Mouse (Mus musculus): Measurements from ENCODE around the gene Dlk1. TPM values are rescaled to one million over a fixed set of nuclear protein-coding genes. Genes with fewer than 3 reads are reported as not detected.

The Dlk1 gene
- total and polyA plus RNA-seq, 2 experiments from 2014 or later, result 22.1 to 47.5 TPM

DNA sequence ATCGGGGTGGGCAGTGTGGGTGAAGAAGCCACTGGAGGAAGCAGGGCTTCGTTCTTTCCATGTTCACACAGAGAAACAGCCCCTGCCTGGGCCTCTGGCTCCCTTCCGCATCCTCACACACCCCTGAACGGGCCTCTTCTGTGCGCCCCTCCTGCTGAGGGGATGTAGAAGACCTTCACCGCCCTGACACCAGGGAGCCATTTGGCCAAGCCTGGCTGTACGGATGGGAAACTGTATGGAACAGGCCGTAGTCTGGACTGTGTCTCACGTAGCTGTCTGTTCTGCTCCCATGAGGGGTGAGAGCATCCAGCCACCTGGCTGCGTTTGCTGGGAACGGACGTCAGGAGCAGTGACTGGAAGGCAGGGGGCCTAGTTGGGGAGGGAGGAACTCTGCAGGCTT is 15.8 kb upstream of the Dlk1 start:
- Histone ChIP-seq H3K27me3 (ENCODE audit: insufficient read depth, low read length) (peaks cover 9% of the 10 kb centered on the region), H3K36me3 (ENCODE audit: insufficient read depth, low read length) (no peaks in the 10 kb centered on the region)
- ATAC-seq (ENCODE audit: low FRiP score), result no peak

DNA sequence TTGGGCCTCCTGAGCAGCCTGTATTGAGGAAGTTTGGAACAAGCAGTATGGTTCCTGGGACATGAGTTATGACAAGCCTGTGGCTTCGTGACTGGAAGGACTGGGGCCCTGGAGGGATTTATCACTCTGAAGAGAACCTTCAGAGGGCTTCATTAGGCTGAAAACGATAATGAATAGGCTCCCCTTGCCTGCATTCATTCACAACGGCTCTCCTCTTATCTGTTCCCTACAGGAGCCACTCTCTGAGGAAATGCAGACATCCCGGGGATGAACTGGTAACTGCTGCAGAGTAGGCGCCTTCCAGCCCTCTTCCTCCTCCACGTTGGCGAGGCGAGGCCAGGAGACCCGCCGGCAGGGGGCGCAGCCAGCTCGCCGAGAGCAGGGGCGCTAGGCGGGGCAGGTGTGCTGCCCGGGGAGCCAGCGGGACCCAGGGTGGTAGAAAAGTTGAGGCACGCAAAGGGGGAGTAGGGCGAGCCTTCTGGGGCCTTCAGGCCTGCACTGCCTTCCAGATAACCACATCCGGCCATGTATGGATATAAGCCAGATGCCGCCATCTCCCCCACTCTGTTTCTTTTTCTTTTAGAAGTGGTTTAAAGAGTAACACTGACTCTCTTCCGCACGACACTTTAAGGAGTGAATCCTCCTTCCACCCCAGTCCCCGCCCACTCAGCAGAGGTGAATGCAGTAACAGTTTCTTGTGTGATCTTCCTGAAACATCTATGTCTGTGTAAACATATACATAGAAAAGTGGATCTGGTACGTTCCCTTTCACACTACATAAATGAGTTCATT is 14.9 kb upstream of the Dlk1 start:
- no peak for ATAC-seq (ENCODE audit: low FRiP score)
- Histone ChIP-seq H3K9me3 (ENCODE audit: low read length) (no peaks in the 10 kb centered on the region), H3K27me3 (ENCODE audit: insufficient read depth, low read length) (peaks cover 14% of the 10 kb centered on the region), H3K9ac (replicated peaks; ENCODE audit: low read length, poor library complexity, severe bottlenecking) (no peak overlapping the region), H3K4me2 (ENCODE audit: low read depth, low read length, poor library complexity, severe bottlenecking) (peak overlapping the region; percentile 26; the same call in 1 of the 2 replicates), H3K36me3 (ENCODE audit: insufficient read depth, low read length) (no peaks in the 10 kb centered on the region), H3K27ac (ENCODE audit: low read depth, low read length) (no peak overlapping the region), H3K4me1 (ENCODE audit: insufficient read depth, low read length) (0 out of 2 replicates have a peak, but pooled peaks cover 4% of the 10 kb centered on the region), H3K4me3 (ENCODE audit: low read depth, low read length) (no peak overlapping the region)
- TF ChIP-seq CTCF (IDR thresholded peaks at IDR 0.05), result peak; percentile 81
- DNase-seq (ENCODE audit: low spot score), result no peak
- WGBS, result 12% methylated on average over 25 of the region's 25 CpGs

More for the DNA sequence above, 15.8 kb upstream of the Dlk1 start:
- no peaks in the 10 kb centered on the region for H3K9me3 ChIP-seq (ENCODE audit: low read length)
- H3K4me2 ChIP-seq (ENCODE audit: low read depth, low read length, poor library complexity, severe bottlenecking), result no peak overlapping the region
- 0 out of 2 replicates have a peak, but pooled peaks cover 4% of the 10 kb centered on the region for H3K4me1 ChIP-seq (ENCODE audit: insufficient read depth, low read length)
- DNase-seq (ENCODE audit: low spot score), result no peak
- H3K4me3 ChIP-seq (ENCODE audit: low read depth, low read length), result no peak overlapping the region
- H3K27ac ChIP-seq (ENCODE audit: low read depth, low read length), result no peak overlapping the region
- no peak overlapping the region for H3K9ac ChIP-seq (replicated peaks; ENCODE audit: low read length, poor library complexity, severe bottlenecking)
- 0 out of 2 replicates have a peak, but pooled peaks have one; percentile 5 for TF ChIP-seq CTCF (IDR thresholded peaks at IDR 0.05)
- 37% methylated on average over 12 of the region's 12 CpGs for WGBS

DNA sequence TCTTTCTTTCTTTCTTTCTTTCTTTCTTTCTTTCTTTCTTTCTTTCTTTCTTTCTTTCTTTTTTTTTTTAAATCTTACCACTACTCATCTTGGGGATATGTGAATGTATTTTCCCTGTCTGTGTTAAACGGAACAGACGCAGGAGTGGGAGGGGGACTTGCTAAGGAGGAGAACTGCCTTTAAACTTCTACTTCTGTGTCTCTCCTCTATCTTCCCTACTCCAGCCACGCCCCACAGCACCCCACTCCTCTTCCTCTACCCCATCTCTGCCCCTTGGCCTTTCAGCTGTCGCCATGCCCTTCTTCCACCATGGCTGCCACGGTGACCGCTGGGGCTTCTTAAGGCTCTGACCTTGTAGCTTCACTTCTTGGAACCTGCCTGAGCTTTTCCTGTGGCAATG is 14.2 kb upstream of the Dlk1 start:
- Histone ChIP-seq H3K9ac (replicated peaks; ENCODE audit: low read length, poor library complexity, severe bottlenecking) (no peak overlapping the region), H3K4me3 (ENCODE audit: low read depth, low read length) (no peak overlapping the region), H3K9me3 (ENCODE audit: low read length) (no peaks in the 10 kb centered on the region), H3K36me3 (ENCODE audit: insufficient read depth, low read length) (no peaks in the 10 kb centered on the region), H3K27me3 (ENCODE audit: insufficient read depth, low read length) (peaks cover 16% of the 10 kb centered on the region), H3K4me1 (ENCODE audit: insufficient read depth, low read length) (0 out of 2 replicates have a peak, but pooled peaks cover 4% of the 10 kb centered on the region), H3K27ac (ENCODE audit: low read depth, low read length) (no peak overlapping the region), H3K4me2 (ENCODE audit: low read depth, low read length, poor library complexity, severe bottlenecking) (no peak overlapping the region)
- ATAC-seq (ENCODE audit: low FRiP score) (no peak), DNase-seq (ENCODE audit: low spot score) (no peak)
- no peak for TF ChIP-seq CTCF (IDR thresholded peaks at IDR 0.05)
- 77% methylated on average over 6 of the region's 6 CpGs for WGBS

DNA sequence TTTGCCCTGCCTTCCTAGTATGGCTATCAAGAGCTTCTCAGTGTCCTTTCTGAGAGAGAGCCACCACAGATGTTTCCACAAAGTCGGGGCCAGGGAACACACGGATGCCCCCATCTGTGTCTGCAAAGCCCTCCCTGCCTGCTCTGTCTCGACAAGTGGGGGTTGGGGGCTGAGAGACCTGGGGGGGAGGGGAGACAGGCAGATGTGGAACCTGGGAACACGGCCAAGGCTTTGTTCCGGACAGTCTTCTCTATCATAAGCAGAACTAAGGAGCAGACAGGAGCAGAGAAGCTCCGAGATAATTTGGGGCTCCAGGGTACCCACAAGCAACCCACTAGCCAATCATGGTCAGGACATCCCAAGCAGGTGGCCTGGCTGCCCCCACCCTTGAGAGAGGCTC is 12.6 kb upstream of the Dlk1 start:
- Histone ChIP-seq H3K27me3 (ENCODE audit: insufficient read depth, low read length) (peaks cover 29% of the 10 kb centered on the region), H3K4me1 (ENCODE audit: insufficient read depth, low read length) (0 out of 2 replicates have a peak, but pooled peaks cover 4% of the 10 kb centered on the region), H3K9me3 (ENCODE audit: low read length) (no peaks in the 10 kb centered on the region), H3K27ac (ENCODE audit: low read depth, low read length) (no peak overlapping the region), H3K4me2 (ENCODE audit: low read depth, low read length, poor library complexity, severe bottlenecking) (no peak overlapping the region), H3K4me3 (ENCODE audit: low read depth, low read length) (no peak overlapping the region), H3K9ac (replicated peaks; ENCODE audit: low read length, poor library complexity, severe bottlenecking) (no peak overlapping the region), H3K36me3 (ENCODE audit: insufficient read depth, low read length) (no peaks in the 10 kb centered on the region)
- 64% methylated on average over 6 of the region's 6 CpGs for WGBS
- no peak for TF ChIP-seq CTCF (IDR thresholded peaks at IDR 0.05)
- DNase-seq (ENCODE audit: low spot score), result no peak
- ATAC-seq (ENCODE audit: low FRiP score), result no peak

DNA sequence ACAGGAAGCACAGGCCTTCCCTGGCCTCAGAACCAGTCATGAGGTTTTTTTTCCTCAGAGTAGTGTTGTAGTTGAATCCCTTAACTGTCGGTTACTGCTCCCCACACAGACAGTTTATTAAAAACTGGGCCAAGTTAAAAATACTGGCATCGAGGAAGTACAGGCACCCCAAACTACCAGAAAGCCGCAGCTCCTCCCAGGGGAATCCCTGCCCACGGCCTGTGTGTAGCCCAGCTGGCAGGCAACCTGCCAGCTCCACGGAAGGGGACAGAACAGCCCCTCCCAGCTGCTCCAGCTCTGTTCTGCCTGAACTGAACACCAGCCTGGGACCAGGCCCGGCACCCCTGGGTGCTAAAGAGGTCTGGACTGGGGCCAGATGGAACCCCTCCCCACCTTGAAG is 11.3 kb upstream of the Dlk1 start:
- ATAC-seq (ENCODE audit: low FRiP score) (no peak), DNase-seq (ENCODE audit: low spot score) (no peak)
- Histone ChIP-seq H3K27ac (ENCODE audit: low read depth, low read length) (no peak overlapping the region), H3K9ac (replicated peaks; ENCODE audit: low read length, poor library complexity, severe bottlenecking) (no peak overlapping the region), H3K27me3 (ENCODE audit: insufficient read depth, low read length) (peaks cover 25% of the 10 kb centered on the region), H3K4me2 (ENCODE audit: low read depth, low read length, poor library complexity, severe bottlenecking) (no peak overlapping the region), H3K36me3 (ENCODE audit: insufficient read depth, low read length) (no peaks in the 10 kb centered on the region), H3K4me3 (ENCODE audit: low read depth, low read length) (no peak overlapping the region), H3K9me3 (ENCODE audit: low read length) (no peaks in the 10 kb centered on the region), H3K4me1 (ENCODE audit: insufficient read depth, low read length) (peaks cover 4% of the 10 kb centered on the region; the same call in 1 of the 2 replicates)
- no peak for TF ChIP-seq CTCF (IDR thresholded peaks at IDR 0.05)
- WGBS, result 36% methylated on average over 6 of the region's 6 CpGs

DNA sequence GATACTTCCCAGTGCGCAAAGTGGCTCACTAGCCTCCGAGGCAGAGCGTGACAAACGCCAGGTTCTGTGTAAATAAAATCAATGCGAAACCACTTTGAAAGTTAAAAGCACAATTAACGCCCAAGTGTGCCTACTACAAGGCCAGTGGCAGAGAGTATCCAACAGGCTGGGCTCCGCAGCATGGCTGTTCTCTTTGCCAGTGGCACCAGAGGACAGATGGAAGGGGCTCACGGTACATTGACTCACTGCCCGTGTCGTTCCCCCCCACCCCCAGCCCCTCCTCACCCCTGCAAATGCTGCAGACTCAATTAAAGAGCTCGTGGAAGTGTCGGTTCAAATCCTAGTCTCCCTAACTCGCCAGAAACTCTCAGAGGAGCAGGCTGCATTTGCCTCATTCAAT is 10.5 kb upstream of the Dlk1 start:
- Histone ChIP-seq H3K27ac (ENCODE audit: low read depth, low read length) (no peak overlapping the region), H3K36me3 (ENCODE audit: insufficient read depth, low read length) (no peaks in the 10 kb centered on the region), H3K9me3 (ENCODE audit: low read length) (no peaks in the 10 kb centered on the region), H3K27me3 (ENCODE audit: insufficient read depth, low read length) (peaks cover 28% of the 10 kb centered on the region), H3K4me3 (ENCODE audit: low read depth, low read length) (no peak overlapping the region), H3K4me2 (ENCODE audit: low read depth, low read length, poor library complexity, severe bottlenecking) (no peak overlapping the region), H3K4me1 (ENCODE audit: insufficient read depth, low read length) (peaks cover 4% of the 10 kb centered on the region; the same call in 1 of the 2 replicates), H3K9ac (replicated peaks; ENCODE audit: low read length, poor library complexity, severe bottlenecking) (no peak overlapping the region)
- WGBS, result 56% methylated on average over 13 of the region's 13 CpGs
- ATAC-seq (ENCODE audit: low FRiP score) (no peak), DNase-seq (ENCODE audit: low spot score) (no peak)
- no peak for TF ChIP-seq CTCF (IDR thresholded peaks at IDR 0.05)

Data from midbrain, postnatal 0 days (tissue).